Mouse (Mus musculus) kidney, postnatal 4 days (tissue): ENCODE data around the gene 9330182L06Rik.

Source experiments
- DNase-seq, 2 experiments: peaks; one replicate each; pipeline ENCODE4 v3.0.0; 2021; ENCODE audit warnings: mixed read lengths in 2 of 2

The 9330182L06Rik gene

GRCm38 (mm10) chr5:9364937-9365336 is 99.0 kb downstream of the 9330182L06Rik start:
- DNase-seq: no peak

DNA sequence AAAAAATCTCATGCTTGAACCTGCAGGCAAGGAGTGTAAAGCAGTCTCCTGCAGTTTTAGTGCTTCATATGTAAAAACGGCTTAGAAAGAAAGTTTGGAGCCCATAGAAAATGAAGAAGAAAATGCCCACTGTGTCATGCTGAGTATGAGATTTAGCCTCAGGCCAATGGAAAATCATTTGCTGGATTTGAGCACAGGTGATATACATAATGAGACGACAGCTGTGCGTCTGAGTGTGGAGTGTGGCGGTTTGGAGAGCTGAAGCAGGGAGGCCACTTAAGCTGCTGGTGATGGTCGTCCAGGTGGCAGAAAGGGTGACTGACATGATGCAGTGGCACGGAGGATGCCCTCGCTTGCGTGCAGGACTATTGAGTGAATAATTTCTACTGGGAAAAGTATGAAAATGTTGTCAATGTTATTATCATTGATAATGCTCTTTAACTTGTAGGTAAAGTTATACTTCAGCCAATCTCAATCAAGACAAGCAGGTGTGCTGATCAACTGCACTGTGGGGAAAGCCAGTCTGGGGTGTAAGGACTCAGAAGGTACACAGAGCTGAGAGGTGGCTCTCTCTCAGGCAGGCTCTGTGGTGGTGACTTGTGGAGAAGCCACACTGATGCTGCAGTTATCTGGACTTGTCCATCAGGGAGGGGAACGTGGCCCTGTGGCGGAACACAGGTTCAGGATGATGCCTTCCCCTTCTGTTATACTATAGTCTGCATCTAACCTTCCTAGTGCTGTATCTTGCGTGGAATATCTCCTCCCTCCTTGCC is 102.2 kb downstream of the 9330182L06Rik start:
- no peak for DNase-seq

DNA sequence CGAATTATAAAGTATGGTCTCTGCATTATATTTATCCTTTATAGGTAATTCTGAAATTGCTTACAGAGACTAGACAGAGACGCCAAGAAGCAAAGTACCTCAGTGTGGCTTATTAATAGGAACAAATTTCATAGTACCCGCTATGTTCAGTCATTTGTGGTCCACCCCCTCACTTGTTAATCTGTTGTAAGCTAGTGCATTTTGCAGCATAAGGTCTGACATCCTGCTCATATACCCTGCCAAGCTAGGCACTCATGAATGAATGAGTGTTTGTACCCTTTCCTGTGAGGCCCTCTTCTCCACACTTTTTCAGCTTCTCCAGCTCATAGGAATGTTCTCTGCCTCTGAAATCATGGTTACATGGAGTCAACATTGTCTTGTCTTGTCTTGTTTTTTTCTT is 105.2 kb downstream of the 9330182L06Rik start:
- DNase-seq: no peak

- DNase-seq: no peak
These were observed 107.4 kb downstream of the 9330182L06Rik start for GRCm38 (mm10) chr5:9373341-9373740.

GRCm38 (mm10) chr5:9389968-9390367 is 124.0 kb downstream of the 9330182L06Rik start:
- DNase-seq: no peak

GRCm38 (mm10) chr5:9391858-9392393 is 126.0 kb downstream of the 9330182L06Rik start:
- DNase-seq: no peak

DNA sequence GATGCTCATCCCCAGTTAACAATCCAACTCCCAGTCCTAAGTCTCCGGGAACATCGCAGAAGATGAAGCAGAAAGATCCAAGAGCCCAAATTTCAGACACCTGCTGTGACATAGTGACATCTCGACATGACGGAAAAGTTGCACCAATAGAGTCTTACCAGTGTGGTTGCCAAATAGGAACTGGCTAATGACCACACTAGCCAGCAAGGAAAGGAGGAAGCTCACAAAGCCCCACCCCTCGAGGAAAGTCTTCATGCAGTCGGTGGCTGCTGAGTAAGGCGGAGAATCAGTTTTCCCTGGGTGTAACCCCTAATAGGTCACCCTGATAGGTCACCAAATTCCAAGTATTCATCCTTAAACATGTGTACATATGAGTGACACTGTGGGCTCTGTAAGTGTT is 151.2 kb downstream of the 9330182L06Rik start:
- DNase-seq: no peak

DNA sequence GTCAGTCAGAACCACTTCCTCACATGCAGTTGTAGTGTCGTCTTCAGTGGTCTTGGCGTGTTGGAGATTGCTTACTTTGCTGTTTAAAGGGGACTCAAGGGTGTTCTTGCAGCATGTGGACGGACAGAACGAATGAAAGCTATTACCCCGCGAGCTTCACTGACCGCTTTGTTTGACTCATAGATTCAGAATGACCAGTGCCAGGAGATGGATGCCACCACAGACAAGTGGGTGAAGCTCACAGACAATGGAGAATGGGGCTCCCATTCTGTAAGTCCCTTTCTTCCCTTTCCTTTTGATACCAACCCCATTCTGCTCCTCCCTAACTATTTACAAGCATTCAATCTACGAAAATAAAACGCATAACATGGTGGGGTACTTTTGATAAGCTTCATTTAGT is 151.9 kb downstream of the 9330182L06Rik start:
- DNase-seq: no peak

DNA sequence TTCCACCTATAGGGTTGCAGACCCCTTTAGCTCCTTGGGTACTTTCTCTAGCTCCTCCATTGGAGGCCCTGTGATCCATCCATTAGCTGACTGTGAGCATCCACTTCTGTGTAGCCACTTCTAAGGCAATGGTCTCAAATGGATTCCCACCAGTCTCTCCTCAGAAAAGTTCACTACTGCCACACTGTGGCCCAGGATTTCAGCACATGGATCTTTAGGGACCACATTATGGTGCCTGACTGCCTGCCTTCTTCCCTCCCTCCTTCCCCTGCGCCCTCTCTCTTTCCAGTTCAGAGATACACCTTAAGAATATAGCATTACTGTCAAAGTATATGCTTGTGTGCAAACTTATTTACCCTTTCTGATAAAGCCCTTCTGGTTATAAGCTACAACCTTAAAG is 154.0 kb downstream of the 9330182L06Rik start:
- peak; percentile 20 to 35 for DNase-seq

DNA sequence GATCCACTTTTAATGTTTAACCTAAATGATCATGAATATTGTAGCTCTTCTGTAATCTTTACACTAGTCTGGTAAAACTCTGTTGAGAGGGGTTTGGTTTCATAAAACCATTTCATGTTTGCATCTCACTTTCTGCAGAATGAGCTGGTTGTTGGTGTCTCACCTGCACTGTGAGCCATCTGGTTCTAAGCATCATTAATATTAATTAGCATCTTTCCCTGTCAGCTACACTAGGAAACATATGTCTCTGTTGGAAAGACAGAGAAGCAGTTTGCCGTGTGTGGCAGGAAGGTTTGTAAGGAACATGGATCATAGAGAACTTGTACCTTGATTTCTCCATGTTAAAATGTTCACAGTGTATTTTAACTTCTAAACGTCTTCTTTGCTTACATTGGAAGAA is 158.5 kb downstream of the 9330182L06Rik start:
- DNase-seq: no peak

- DNase-seq: no peak
These were observed 161.2 kb downstream of the 9330182L06Rik start for GRCm38 (mm10) chr5:9427165-9427564.

- DNase-seq: peak; percentile 5 to 22
These were observed 161.8 kb downstream of the 9330182L06Rik start for GRCm38 (mm10) chr5:9427581-9428241.

- no peak for DNase-seq
These were observed 162.8 kb downstream of the 9330182L06Rik start for GRCm38 (mm10) chr5:9428728-9429127.

GRCm38 (mm10) chr5:9446146-9446545 is 180.2 kb downstream of the 9330182L06Rik start:
- DNase-seq: peak; percentile 74 to 77

GRCm38 (mm10) chr5:9448931-9449330 is 183.0 kb downstream of the 9330182L06Rik start:
- DNase-seq: no peak

- DNase-seq: peak; percentile 12 to 20
These were observed 183.7 kb downstream of the 9330182L06Rik start for GRCm38 (mm10) chr5:9449570-9449969.

DNA sequence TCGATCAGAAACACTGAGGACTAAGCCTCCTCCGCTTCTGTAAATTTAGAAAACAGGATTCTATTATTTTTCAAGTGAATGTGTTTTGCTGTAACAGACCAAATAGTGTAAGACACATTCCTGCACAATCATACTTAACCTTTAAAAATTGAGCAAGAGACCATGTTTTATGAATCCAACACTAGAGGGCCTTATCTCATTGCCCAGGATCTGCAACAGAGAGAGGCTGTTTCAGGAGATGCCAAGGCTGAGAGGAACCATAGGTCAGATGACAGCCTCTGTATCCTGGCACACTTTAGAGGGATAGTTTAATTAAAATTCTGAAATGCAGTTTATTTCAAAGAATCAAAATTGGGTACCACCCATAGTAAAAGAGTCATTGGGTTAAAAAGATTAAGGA is 187.4 kb downstream of the 9330182L06Rik start:
- DNase-seq: no peak

GRCm38 (mm10) chr5:9477587-9477986 is 211.7 kb downstream of the 9330182L06Rik start:
- DNase-seq: no peak

- no peak for DNase-seq
These were observed 229.5 kb downstream of the 9330182L06Rik start for GRCm38 (mm10) chr5:9495456-9495855.

GRCm38 (mm10) chr5:9497235-9497634 is 231.3 kb downstream of the 9330182L06Rik start:
- no peak for DNase-seq

- DNase-seq: no peak
These were observed 245.1 kb downstream of the 9330182L06Rik start for GRCm38 (mm10) chr5:9511027-9511426.

DNA sequence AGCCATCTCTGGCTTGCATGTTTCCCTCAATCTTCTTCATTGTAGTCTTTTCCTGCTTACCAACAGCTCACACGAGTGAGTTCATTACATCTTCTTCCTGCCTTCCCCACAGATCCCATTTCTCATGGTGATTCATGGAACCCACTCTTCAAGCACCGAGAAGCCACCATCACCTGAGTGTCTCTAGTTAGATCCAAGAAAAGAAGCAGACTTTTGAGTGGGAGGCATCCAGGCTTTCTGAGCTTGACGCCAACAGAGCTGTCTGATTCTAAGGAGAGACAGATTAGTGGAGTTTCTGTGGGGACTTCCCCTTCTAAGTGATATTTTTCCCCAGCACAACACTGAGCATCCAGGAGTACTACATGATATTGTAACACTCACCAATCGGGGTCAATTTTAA is 259.6 kb downstream of the 9330182L06Rik start:
- no peak for DNase-seq
